13 mouse cellular contexts compared by ENCODE assay signal in the genomic region with DNA sequence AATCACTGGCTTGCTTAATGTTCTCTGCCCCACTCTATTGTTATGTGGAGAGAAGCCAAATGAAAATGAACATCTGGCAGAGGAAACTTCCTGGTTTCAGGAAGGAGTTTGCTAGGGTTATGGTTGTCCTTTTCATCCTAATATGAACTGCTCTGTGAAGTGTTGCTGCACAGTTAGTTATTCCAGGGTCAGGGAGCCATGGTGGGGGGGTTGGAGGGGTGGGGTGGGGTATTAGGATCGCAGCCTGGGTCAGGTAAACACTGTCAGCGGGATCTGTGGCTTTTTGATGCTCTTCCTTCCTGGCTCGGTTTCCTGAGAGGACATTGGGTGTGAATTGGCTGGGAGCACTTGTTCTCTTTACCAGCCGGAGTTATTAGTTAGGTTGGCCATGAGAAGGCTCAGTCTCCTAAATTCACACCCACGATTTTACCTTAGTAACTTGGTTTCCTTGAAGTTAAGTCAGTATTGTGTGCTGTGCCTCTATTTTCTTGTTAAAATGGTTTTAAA.
DNase-seq lines count a peak whose midpoint lies in the region; ATAC-seq and TF ChIP-seq lines count a peak whose summit lies in the region.
"Had no signal": no experiment of that assay in that cellular context is flagged by ENCODE, and none has a peak within 500 bp of the region (broad histone marks: within the 10 kb centered on the region; RNA-seq: fewer than 3 reads in every experiment).

No protein-coding gene starts in this region.

- H3K9me3 ChIP-seq in embryonic facial prominence, embryonic 12.5 days: no peaks in the 10 kb centered on the region
- no peaks in the 10 kb centered on the region for H3K9me3 ChIP-seq in lung, postnatal 0 days (ENCODE audit: low read length)

- intact Hi-C loops in gastrocnemius, adult 2 months (cut with DNase I): no loop called here
- intact Hi-C loops in gastrocnemius, postnatal 36 days (cut with DNase I): no loop called here

- ATAC-seq in embryonic facial prominence, embryonic 12.5 days (ENCODE audit: insufficient number of reproducible peaks, insufficient read depth, low FRiP score, low TSS enrichment): no peak
- peak; percentile 56 for ATAC-seq in lung, postnatal 0 days
- ATAC-seq: midbrain, embryonic 16.5 days had no signal

- TF ChIP-seq CTCF in gastrocnemius, adult 2 months (IDR thresholded peaks at IDR 0.05): no peak
- TF ChIP-seq CTCF in lung, postnatal 0 days (IDR thresholded peaks at IDR 0.05): no peak

- H3K4me2 ChIP-seq in embryonic facial prominence, embryonic 12.5 days (replicated peaks): no peak overlapping the region
- H3K4me2 ChIP-seq in lung, postnatal 0 days (replicated peaks; ENCODE audit: low read depth, low read length): no peak overlapping the region; the same call in 1 of the 2 replicates

- DNase-seq in gastrocnemius, adult 2 months: no peak
- no peak for DNase-seq in gastrocnemius, postnatal 36 days
- DNase-seq in kidney, postnatal 14 days: peak; percentile 41
- no peak for DNase-seq in kidney, postnatal 10 days
- peak; percentile 42 for DNase-seq in lung, postnatal 0 days (ENCODE audit: low spot score)
- no peak for DNase-seq in embryo, embryonic 10 days (ENCODE audit: low spot score)
- DNase-seq in layer of hippocampus, postnatal 25 days (ENCODE audit: extremely low spot score in 1 of 2, low spot score in 1 of 2): no peak
- DNase-seq: adrenal gland, postnatal 14 days; B cell, adult 2 months; cerebellum, adult 11-12 months had no signal

- no peaks in the 10 kb centered on the region for H3K27me3 ChIP-seq in embryonic facial prominence, embryonic 12.5 days
- no peaks in the 10 kb centered on the region for H3K27me3 ChIP-seq in lung, postnatal 0 days (replicated peaks; ENCODE audit: insufficient read depth, low read length)

- H3K27ac ChIP-seq in gastrocnemius, adult 2 months: peak overlapping the region; percentile 76
- H3K27ac ChIP-seq in embryonic facial prominence, embryonic 12.5 days: peak overlapping the region; percentile 63; the same call in 1 of the 2 replicates
- H3K27ac ChIP-seq in lung, postnatal 0 days (ENCODE audit: low read length): peak overlapping the region; percentile 84
- H3K27ac ChIP-seq: liver, embryonic 14.5 days had no signal

- 69% methylated on average over 5 of the region's 5 CpGs for WGBS in embryonic facial prominence, embryonic 12.5 days
- WGBS in lung, postnatal 0 days: 27% methylated on average over 5 of the region's 5 CpGs

- H3K36me3 ChIP-seq in embryonic facial prominence, embryonic 12.5 days: no peaks in the 10 kb centered on the region
- H3K36me3 ChIP-seq in lung, postnatal 0 days (ENCODE audit: insufficient read depth, low read length): no peaks in the 10 kb centered on the region

- H3K4me3 ChIP-seq in gastrocnemius, adult 2 months: peak overlapping the region; percentile 48
- no peak overlapping the region for H3K4me3 ChIP-seq in embryonic facial prominence, embryonic 12.5 days
- H3K4me3 ChIP-seq in lung, postnatal 0 days (ENCODE audit: low read depth, low read length): no peak overlapping the region

- peak; percentile 36; the same call in 1 of the 2 replicates for TF ChIP-seq EP300 in lung, postnatal 0 days (IDR thresholded peaks at IDR 0.05)

- peaks cover 8% of the 10 kb centered on the region for H3K4me1 ChIP-seq in embryonic facial prominence, embryonic 12.5 days
- H3K4me1 ChIP-seq in lung, postnatal 0 days (ENCODE audit: insufficient read depth, low read depth, low read length): peaks cover 4% of the 10 kb centered on the region; the same call in 1 of the 2 replicates

- no peak overlapping the region for H3K9ac ChIP-seq in embryonic facial prominence, embryonic 12.5 days
- no peak overlapping the region for H3K9ac ChIP-seq in lung, postnatal 0 days (replicated peaks; ENCODE audit: low read depth)
- H3K9ac ChIP-seq: liver, embryonic 14.5 days had no signal

Comparison
In these comparisons a context has a peak if more than half of its experiments do, and no peak if none do; other contexts are left out.
1. DNase-seq: peak in kidney, postnatal 14 days (single experiment) and lung, postnatal 0 days (single experiment); none in gastrocnemius, adult 2 months (single experiment), gastrocnemius, postnatal 36 days (0 of 2), kidney, postnatal 10 days (single experiment), embryo, embryonic 10 days (single experiment) and layer of hippocampus, postnatal 25 days (0 of 2).
2. Peak in every context shown above with its lines, with median percentiles within 50 percentile points of each other: H3K27ac ChIP-seq.